In genomic region chr3:27704641-27705040, GRCm38 (mm10) we compare ENCODE assay signal across 14 mouse cellular contexts.
"Had no signal": no experiment of that assay in that cellular context is flagged by ENCODE, and none has a peak within 500 bp of the region (broad histone marks: within the 10 kb centered on the region; RNA-seq: fewer than 3 reads in every experiment).

No protein-coding gene starts in this region.

- ATAC-seq: midbrain, embryonic 15.5 days had no signal

- H3K36me3 ChIP-seq: liver, embryonic 15.5 days; midbrain, embryonic 15.5 days; neural tube, embryonic 13.5 days had no signal

- H3K4me3 ChIP-seq: kidney, embryonic 15.5 days; limb, embryonic 13.5 days; liver, embryonic 15.5 days; midbrain, embryonic 15.5 days; neural tube, embryonic 13.5 days had no signal

- H3K9me3 ChIP-seq: kidney, embryonic 15.5 days; limb, embryonic 13.5 days; liver, embryonic 15.5 days; midbrain, embryonic 15.5 days; neural tube, embryonic 13.5 days had no signal

- H3K27ac ChIP-seq: limb, embryonic 13.5 days; liver, embryonic 15.5 days; midbrain, embryonic 15.5 days; neural tube, embryonic 13.5 days had no signal

- H3K4me2 ChIP-seq: kidney, embryonic 15.5 days; limb, embryonic 13.5 days; liver, embryonic 15.5 days; lung, embryonic 14.5 days; midbrain, embryonic 11.5 days; midbrain, embryonic 15.5 days; neural tube, embryonic 13.5 days had no signal

- H3K27me3 ChIP-seq: kidney, embryonic 15.5 days; limb, embryonic 13.5 days; midbrain, embryonic 15.5 days; neural tube, embryonic 13.5 days had no signal

- H3K9ac ChIP-seq: kidney, embryonic 15.5 days; limb, embryonic 13.5 days; liver, embryonic 15.5 days; lung, embryonic 14.5 days; midbrain, embryonic 15.5 days; neural tube, embryonic 13.5 days had no signal

- DNase-seq: kidney, adult 2 months; kidney, postnatal 14 days; left cerebral cortex, postnatal 4 days; lung, postnatal 4 days; right cerebral cortex, postnatal 14 days; thymus, adult 2 months; thymus, postnatal 25 days had no signal
